Mouse (Mus musculus) CH12.LX (cell line): ENCODE results near the gene Aim2. TPM values are rescaled to one million over a fixed set of nuclear protein-coding genes. Genes with fewer than 3 reads are reported as not detected.

Source experiments
- DNase-seq: peaks from one replicate; pipeline ENCODE4 v3.0.0-alpha.2; 2013; ENCODE audit errors: extremely low read depth
- H3K27ac ChIP-seq: 2 replicates; pipeline ENCODE4 v1.5.1; 2012; ENCODE audit warnings: low read depth, mild to moderate bottlenecking, control low read depth, moderate library complexity; ENCODE audit not compliant: insufficient read depth
- H3K27me3 ChIP-seq: replicated peaks from 2 replicates; pipeline ENCODE3; 2012; ENCODE audit warnings: inconsistent platforms
- H3K36me3 ChIP-seq, 2 experiments: replicated peaks in 1 of 2; 2 replicates each; pipeline versions ENCODE3 to v1.6.1; 2012; ENCODE audit warnings: inconsistent platforms in 1 of 2, low read length in 1 of 2, mild to moderate bottlenecking in 1 of 2, mixed read lengths in 1 of 2, moderate library complexity in 1 of 2; ENCODE audit not compliant: control insufficient read depth in 1 of 2, insufficient read depth in 1 of 2
- H3K4me1 ChIP-seq, 2 experiments: 2 replicates each; pipeline ENCODE4 v1.6.1; 2012; ENCODE audit warnings: inconsistent platforms in 1 of 2, moderate library complexity in 1 of 2; ENCODE audit not compliant: insufficient read depth in 2 of 2, control insufficient read depth in 1 of 2
- H3K4me2 ChIP-seq: 2 replicates; pipeline ENCODE4 v1.6.1; 2012; ENCODE audit warnings: low read depth, mild to moderate bottlenecking, control low read depth; ENCODE audit not compliant: poor library complexity, insufficient read depth, severe bottlenecking
- H3K4me3 ChIP-seq, 3 experiments: fragments of 150-350 bp in 1 of 3; sonication (generic) in 1 of 3; replicated peaks in 1 of 3; 2 replicates each; pipeline versions ENCODE3 to v1.5.1; 2011 to 2012; ENCODE audit warnings: low read depth in 2 of 3, low read length in 2 of 3, mild to moderate bottlenecking in 2 of 3, moderate library complexity in 2 of 3, control low read depth in 1 of 3, improper control_type of control experiment in 1 of 3, inconsistent platforms in 1 of 3, mixed read lengths in 1 of 3; ENCODE audit not compliant: poor library complexity in 1 of 3
- H3K79me2 ChIP-seq: replicated peaks from 2 replicates; pipeline ENCODE4 v1.6.1; 2012; ENCODE audit warnings: mild to moderate bottlenecking, moderate library complexity; ENCODE audit not compliant: control insufficient read depth, poor library complexity, insufficient read depth, severe bottlenecking; ENCODE audit errors: extremely low read depth
- H3K9ac ChIP-seq: 2 replicates; pipeline ENCODE4 v1.6.1; 2012; ENCODE audit warnings: low read depth, mild to moderate bottlenecking, control low read depth, moderate library complexity; ENCODE audit not compliant: insufficient read depth
- H3K9me3 ChIP-seq: replicated peaks from 2 replicates; pipeline ENCODE3; 2012; ENCODE audit warnings: low read length, inconsistent platforms, mixed read lengths
- BHLHE40 ChIP-seq: IDR thresholded peaks from 2 replicates; pipeline ENCODE4 v1.6.1; 2011; ENCODE audit warnings: mild to moderate bottlenecking, low read depth, low read length, improper control_type of control experiment
- CHD1 ChIP-seq: IDR thresholded peaks from 2 replicates; pipeline ENCODE4 v1.6.1; 2012; ENCODE audit warnings: low read depth, low read length, improper control_type of control experiment, inconsistent platforms
- ELF1 ChIP-seq: IDR thresholded peaks from 2 replicates; pipeline ENCODE4 v1.6.1; 2014; ENCODE audit warnings: low read depth, mild to moderate bottlenecking, inconsistent platforms, low read length, improper control_type of control experiment
- EP300 ChIP-seq: IDR thresholded peaks from 2 replicates; pipeline ENCODE4 v1.6.1; 2011; ENCODE audit warnings: low read length, improper control_type of control experiment
- ETS1 ChIP-seq: conservative IDR thresholded peaks from 2 replicates; pipeline ENCODE4 v1.6.1; 2012; ENCODE audit warnings: low read depth, mild to moderate bottlenecking, inconsistent platforms, low read length, improper control_type of control experiment, moderate library complexity
- IRF4 ChIP-seq: IDR thresholded peaks from 2 replicates; pipeline ENCODE4 v1.6.1; 2014; ENCODE audit warnings: low read depth, mild to moderate bottlenecking, inconsistent platforms, low read length, improper control_type of control experiment
- JUN ChIP-seq: IDR thresholded peaks from 2 replicates; pipeline ENCODE4 v1.6.1; 2011; ENCODE audit warnings: low read depth, mild to moderate bottlenecking, low read length, improper control_type of control experiment, moderate library complexity; ENCODE audit not compliant: insufficient read depth
- JUND ChIP-seq: conservative IDR thresholded peaks from 2 replicates; pipeline ENCODE4 v1.6.1; 2011; ENCODE audit warnings: low read depth, low read length, improper control_type of control experiment
- MAFK ChIP-seq: IDR thresholded peaks from 2 replicates; pipeline ENCODE4 v1.6.1; 2011; ENCODE audit warnings: low read length, improper control_type of control experiment; ENCODE audit not compliant: insufficient replicate concordance
- MAZ ChIP-seq: IDR thresholded peaks from 2 replicates; pipeline ENCODE4 v1.6.1; 2012; ENCODE audit warnings: low read depth, mild to moderate bottlenecking, inconsistent platforms, low read length, improper control_type of control experiment, moderate library complexity
- MEF2A ChIP-seq: IDR thresholded peaks from 2 replicates; pipeline ENCODE4 v1.6.1; 2014; ENCODE audit warnings: low read depth, mild to moderate bottlenecking, inconsistent platforms, low read length, improper control_type of control experiment, borderline replicate concordance
- POLR2AphosphoS2 ChIP-seq: IDR thresholded peaks from 2 replicates; pipeline ENCODE4 v1.6.1; 2011; ENCODE audit warnings: low read depth, low read length, improper control_type of control experiment
- RAD21 ChIP-seq: IDR thresholded peaks from 2 replicates; pipeline ENCODE4 v1.6.1; 2011; ENCODE audit warnings: low read depth, mild to moderate bottlenecking, low read length, improper control_type of control experiment, moderate library complexity
- RCOR1 ChIP-seq: conservative IDR thresholded peaks from 2 replicates; pipeline ENCODE4 v1.6.1; 2012; ENCODE audit warnings: low read depth, mild to moderate bottlenecking, inconsistent platforms, low read length, improper control_type of control experiment
- ZC3H11A ChIP-seq: IDR thresholded peaks from 2 replicates; pipeline ENCODE4 v1.6.1; 2012; ENCODE audit warnings: low read depth, mild to moderate bottlenecking, inconsistent platforms, low read length, improper control_type of control experiment
- ZKSCAN1 ChIP-seq: IDR thresholded peaks from 2 replicates; pipeline ENCODE4 v1.6.1; 2012; ENCODE audit warnings: low read depth, inconsistent platforms, low read length, improper control_type of control experiment, borderline replicate concordance
- ZMIZ1 ChIP-seq: IDR thresholded peaks from 2 replicates; pipeline ENCODE4 v1.6.1; 2012; ENCODE audit warnings: low read depth, mild to moderate bottlenecking, inconsistent platforms, low read length, improper control_type of control experiment
- ZNF384 ChIP-seq: IDR thresholded peaks from 2 replicates; pipeline ENCODE4 v1.6.1; 2012; ENCODE audit warnings: low read depth, low read length, improper control_type of control experiment, inconsistent platforms
- dilution Hi-C: fragments of 300-500 bp; cut with MboI; formaldehyde crosslinking; loops from 2 replicates; pipeline ENCODE4 v1.14.3; 2020; ENCODE audit warnings: low sequenced_read_pairs; ENCODE audit not compliant: extremely low pct_unique_long_range_greater_than_20kb, extremely low pct_ligation_motif_present
- in situ Hi-C: fragments of 300-500 bp; cut with MboI; formaldehyde crosslinking; loops from 3 replicates; pipeline ENCODE4 v1.14.3; 2019; ENCODE audit warnings: low sequenced_read_pairs, low pct_ligation_motif_present, low pct_unique_long_range_greater_than_20kb, mixed read lengths
- polyA plus RNA-seq: library from polyadenylated mRNA; unstranded; fragments of >175 nt; gene quantifications from 2 replicates; pipeline ENCODE4 v1.2.1, GENCODE M21; 2012; ENCODE audit warnings: low read depth; ENCODE audit not compliant: insufficient read length
- total RNA-seq, 2 experiments: library from RNA; depleted of rRNA; stranded (reverse); fragments of 300-350 nt in 1 of 2; fragments of >200 nt in 1 of 2; gene quantifications; 2 replicates each; pipeline ENCODE4 v1.2.3; 2012 to 2014

Gene Aim2
- total and polyA plus RNA-seq, 3 experiments: 59.7 to 117 (median 87.0) TPM

- Histone ChIP-seq H3K27me3 (no peaks in the 10 kb centered on the region), H3K79me2 (no peaks in the 10 kb centered on the region), H3K27ac (no peak overlapping the region), H3K4me3 (no peak overlapping the region), H3K9me3 (no peaks in the 10 kb centered on the region), H3K36me3 (no peaks in the 10 kb centered on the region), H3K4me1 (peaks cover 5 to 34% of the 10 kb centered on the region in 2 experiments), H3K9ac (no peak overlapping the region), H3K4me2 (no peak overlapping the region)
- dilution Hi-C loops: no loop called here
- in situ Hi-C loops: no loop called here
- no peak for TF ChIP-seq RAD21
- no peak for TF ChIP-seq RCOR1
- TF ChIP-seq CHD1: no peak
- peak; percentile 58 for TF ChIP-seq ETS1
- TF ChIP-seq ELF1: 0 out of 2 replicates have a peak, but pooled peaks have one; percentile 18
- no peak for TF ChIP-seq ZMIZ1
- TF ChIP-seq BHLHE40: peak; percentile 40; the same call in 1 of the 2 replicates
- TF ChIP-seq EP300: 0 out of 2 replicates have a peak, but pooled peaks have one; percentile 26
- peak; percentile 70 for DNase-seq
These were observed 58.4 kb downstream of the Aim2 start for GRCm38 (mm10) chr1:173409066-173409465.

GRCm38 (mm10) chr1:173411863-173412262 is 61.2 kb downstream of the Aim2 start:
- peak; percentile 64 for DNase-seq
- Histone ChIP-seq H3K36me3 (no peaks in the 10 kb centered on the region), H3K27ac (no peak overlapping the region), H3K9ac (no peak overlapping the region), H3K79me2 (no peaks in the 10 kb centered on the region), H3K4me3 (no peak overlapping the region), H3K9me3 (no peaks in the 10 kb centered on the region), H3K4me1 (peaks cover 5 to 31% of the 10 kb centered on the region in 2 experiments), H3K27me3 (no peaks in the 10 kb centered on the region), H3K4me2 (peak overlapping the region; percentile 38; the same call in 1 of the 2 replicates)
- TF ChIP-seq JUND: no peak
- peak; percentile 90 for TF ChIP-seq MEF2A
- TF ChIP-seq JUN: 0 out of 2 replicates have a peak, but pooled peaks have one; percentile 15
- 0 out of 2 replicates have a peak, but pooled peaks have one; percentile 27 for TF ChIP-seq IRF4
- no peak for TF ChIP-seq POLR2AphosphoS2
- no peak for TF ChIP-seq ZNF384
- no peak for TF ChIP-seq MAZ
- TF ChIP-seq EP300: peak; percentile 12; the same call in 1 of the 2 replicates
- no peak for TF ChIP-seq MAFK
- TF ChIP-seq ZKSCAN1: no peak
- TF ChIP-seq ZC3H11A: no peak
- TF ChIP-seq RAD21: no peak
- in situ Hi-C loops: no loop called here
- dilution Hi-C loops: no loop called here
